In genomic region chr11:66043635-66044034, GRCm38 (mm10) we compare ENCODE assay signal across 23 mouse cellular contexts.
DNase-seq lines count a peak whose midpoint lies in the region; ATAC-seq and TF ChIP-seq lines count a peak whose summit lies in the region.
"Had no signal": no experiment of that assay in that cellular context is flagged by ENCODE, and none has a peak within 500 bp of the region (broad histone marks: within the 10 kb centered on the region; RNA-seq: fewer than 3 reads in every experiment).

No protein-coding gene starts in this region.

- 30% methylated on average over 6 of the region's 6 CpGs for WGBS in forebrain, postnatal 0 days
- WGBS in forebrain, embryonic 12.5 days: 34% methylated on average over 6 of the region's 6 CpGs
- 17% methylated on average over 6 of the region's 6 CpGs for WGBS in kidney, postnatal 0 days
- 25% methylated on average over 6 of the region's 6 CpGs for WGBS in embryonic facial prominence, embryonic 12.5 days
- WGBS in limb, embryonic 13.5 days: 14% methylated on average over 6 of the region's 6 CpGs
- 77% methylated on average over 6 of the region's 6 CpGs for WGBS in midbrain, embryonic 13.5 days

- DNase-seq in forebrain, postnatal 0 days: peak; percentile 23
- peak; percentile 80 for DNase-seq in kidney, postnatal 0 days (ENCODE audit: low spot score)
- no peak for DNase-seq in kidney, adult 11 months
- DNase-seq: adrenal gland, postnatal 25 days; cerebellum, adult 9-10 months; gastrocnemius, postnatal 36 days; heart, adult 2 months; kidney, postnatal 10 days; layer of hippocampus, postnatal 36 days; liver; midbrain, embryonic 14.5 days; right cerebral cortex, postnatal 25 days; spleen, adult 18-20 months had no signal

- TF ChIP-seq CTCF in forebrain, postnatal 0 days (IDR thresholded peaks at IDR 0.05; ENCODE audit: low read depth): no peak
- no peak for TF ChIP-seq CTCF in kidney, postnatal 0 days (IDR thresholded peaks at IDR 0.05; ENCODE audit: low read depth)

- H3K4me2 ChIP-seq in forebrain, postnatal 0 days (ENCODE audit: low read depth): no peak overlapping the region
- H3K4me2 ChIP-seq in forebrain, embryonic 12.5 days: no peak overlapping the region
- H3K4me2 ChIP-seq in kidney, postnatal 0 days (ENCODE audit: low read length): 0 out of 2 replicates have a peak overlapping the region, but pooled peaks have one; percentile 13
- no peak overlapping the region for H3K4me2 ChIP-seq in embryonic facial prominence, embryonic 12.5 days (replicated peaks)
- peak overlapping the region; percentile 39 for H3K4me2 ChIP-seq in limb, embryonic 13.5 days (replicated peaks)
- H3K4me2 ChIP-seq in midbrain, embryonic 13.5 days (replicated peaks): no peak overlapping the region
- H3K4me2 ChIP-seq: liver, embryonic 15.5 days; neural tube, embryonic 12.5 days had no signal

- no peaks in the 10 kb centered on the region for H3K36me3 ChIP-seq in forebrain, postnatal 0 days (ENCODE audit: insufficient read depth)
- H3K36me3 ChIP-seq in forebrain, embryonic 12.5 days (replicated peaks): no peaks in the 10 kb centered on the region
- no peaks in the 10 kb centered on the region for H3K36me3 ChIP-seq in kidney, postnatal 0 days (ENCODE audit: insufficient read depth, low read length)
- H3K36me3 ChIP-seq in embryonic facial prominence, embryonic 12.5 days: no peaks in the 10 kb centered on the region
- H3K36me3 ChIP-seq in limb, embryonic 13.5 days: no peaks in the 10 kb centered on the region
- no peaks in the 10 kb centered on the region for H3K36me3 ChIP-seq in midbrain, embryonic 13.5 days
- H3K36me3 ChIP-seq: liver, embryonic 15.5 days; neural tube, embryonic 12.5 days had no signal

- no peaks in the 10 kb centered on the region for H3K27me3 ChIP-seq in forebrain, postnatal 0 days (ENCODE audit: insufficient read depth, low read length)
- H3K27me3 ChIP-seq in forebrain, embryonic 12.5 days: no peaks in the 10 kb centered on the region
- H3K27me3 ChIP-seq in kidney, postnatal 0 days (ENCODE audit: insufficient read depth, low read length): no peaks in the 10 kb centered on the region
- no peaks in the 10 kb centered on the region for H3K27me3 ChIP-seq in embryonic facial prominence, embryonic 12.5 days
- peaks cover 33% of the 10 kb centered on the region for H3K27me3 ChIP-seq in limb, embryonic 13.5 days
- H3K27me3 ChIP-seq in midbrain, embryonic 13.5 days: no peaks in the 10 kb centered on the region
- H3K27me3 ChIP-seq: liver, embryonic 15.5 days; megakaryocyte, embryonic 14.5 days; neural tube, embryonic 12.5 days had no signal

- H3K27ac ChIP-seq in forebrain, postnatal 0 days (ENCODE audit: low read depth, low read length): no peak overlapping the region
- H3K27ac ChIP-seq in forebrain, embryonic 12.5 days: no peak overlapping the region
- H3K27ac ChIP-seq in kidney, postnatal 0 days: no peak overlapping the region
- peak overlapping the region; percentile 65; the same call in 1 of the 2 replicates for H3K27ac ChIP-seq in embryonic facial prominence, embryonic 12.5 days
- H3K27ac ChIP-seq in limb, embryonic 13.5 days: no peak overlapping the region
- no peak overlapping the region for H3K27ac ChIP-seq in midbrain, embryonic 13.5 days
- H3K27ac ChIP-seq: heart, adult 2 months; layer of hippocampus, adult 2 months; liver, embryonic 15.5 days; neural tube, embryonic 12.5 days had no signal

- no peak overlapping the region for H3K9ac ChIP-seq in forebrain, postnatal 0 days
- H3K9ac ChIP-seq in forebrain, embryonic 12.5 days: no peak overlapping the region
- no peak overlapping the region for H3K9ac ChIP-seq in kidney, postnatal 0 days (ENCODE audit: low read depth, low read length)
- no peak overlapping the region for H3K9ac ChIP-seq in embryonic facial prominence, embryonic 12.5 days
- H3K9ac ChIP-seq in limb, embryonic 13.5 days: no peak overlapping the region
- H3K9ac ChIP-seq in midbrain, embryonic 13.5 days (replicated peaks): no peak overlapping the region
- H3K9ac ChIP-seq: liver, embryonic 15.5 days; neural tube, embryonic 12.5 days had no signal

- H3K9me3 ChIP-seq in forebrain, postnatal 0 days (ENCODE audit: low read length): no peaks in the 10 kb centered on the region
- H3K9me3 ChIP-seq in forebrain, embryonic 12.5 days: no peaks in the 10 kb centered on the region
- no peaks in the 10 kb centered on the region for H3K9me3 ChIP-seq in kidney, postnatal 0 days (replicated peaks; ENCODE audit: low read length)
- no peaks in the 10 kb centered on the region for H3K9me3 ChIP-seq in embryonic facial prominence, embryonic 12.5 days
- no peaks in the 10 kb centered on the region for H3K9me3 ChIP-seq in limb, embryonic 13.5 days
- no peaks in the 10 kb centered on the region for H3K9me3 ChIP-seq in midbrain, embryonic 13.5 days
- H3K9me3 ChIP-seq: liver, embryonic 15.5 days; megakaryocyte, embryonic 14.5 days; neural tube, embryonic 12.5 days had no signal

- peaks cover 7% of the 10 kb centered on the region; the same call in 1 of the 2 replicates for H3K4me1 ChIP-seq in forebrain, postnatal 0 days (ENCODE audit: insufficient read depth)
- H3K4me1 ChIP-seq in forebrain, embryonic 12.5 days: no peaks in the 10 kb centered on the region; the same call in 1 of the 2 replicates
- H3K4me1 ChIP-seq in kidney, postnatal 0 days (replicated peaks; ENCODE audit: insufficient read depth, low read length): peaks cover 3% of the 10 kb centered on the region; the same call in 1 of the 2 replicates
- peaks cover 7% of the 10 kb centered on the region; the same call in 1 of the 2 replicates for H3K4me1 ChIP-seq in embryonic facial prominence, embryonic 12.5 days
- H3K4me1 ChIP-seq in limb, embryonic 13.5 days: peaks cover 39% of the 10 kb centered on the region
- H3K4me1 ChIP-seq in midbrain, embryonic 13.5 days (replicated peaks): no peaks in the 10 kb centered on the region
- H3K4me1 ChIP-seq: liver, embryonic 15.5 days; megakaryocyte, embryonic 14.5 days; neural tube, embryonic 12.5 days had no signal

- no peak for ATAC-seq in forebrain, postnatal 0 days
- ATAC-seq in forebrain, embryonic 12.5 days (ENCODE audit: low FRiP score): no peak
- no peak for ATAC-seq in kidney, postnatal 0 days (replicated peaks; ENCODE audit: low FRiP score, low read depth)
- no peak for ATAC-seq in embryonic facial prominence, embryonic 12.5 days (ENCODE audit: insufficient number of reproducible peaks, insufficient read depth, low FRiP score, low TSS enrichment)
- ATAC-seq in limb, embryonic 13.5 days (ENCODE audit: low FRiP score, low read depth): no peak
- no peak for ATAC-seq in midbrain, embryonic 13.5 days
- ATAC-seq: hindbrain, embryonic 16.5 days; intestine, embryonic 16.5 days had no signal

- H3K4me3 ChIP-seq in forebrain, postnatal 0 days (ENCODE audit: low read depth, low read length): no peak overlapping the region
- no peak overlapping the region for H3K4me3 ChIP-seq in forebrain, embryonic 12.5 days (replicated peaks)
- no peak overlapping the region for H3K4me3 ChIP-seq in kidney, postnatal 0 days (replicated peaks; ENCODE audit: low read depth, low read length)
- no peak overlapping the region for H3K4me3 ChIP-seq in embryonic facial prominence, embryonic 12.5 days
- H3K4me3 ChIP-seq in limb, embryonic 13.5 days: no peak overlapping the region
- no peak overlapping the region for H3K4me3 ChIP-seq in midbrain, embryonic 13.5 days (replicated peaks)
- H3K4me3 ChIP-seq: heart, adult 2 months; layer of hippocampus, adult 2 months; liver, embryonic 15.5 days; megakaryocyte, embryonic 14.5 days; neural tube, embryonic 12.5 days had no signal

Comparison
In these comparisons a context has a peak if more than half of its experiments do, and no peak if none do; other contexts are left out.
1. H3K4me2 ChIP-seq: peak in kidney, postnatal 0 days (single experiment) and limb, embryonic 13.5 days (single experiment); none in forebrain, postnatal 0 days (single experiment), forebrain, embryonic 12.5 days (single experiment), embryonic facial prominence, embryonic 12.5 days (single experiment) and midbrain, embryonic 13.5 days (single experiment).